Mouse (Mus musculus) ES-E14 (cell line): ENCODE results near the gene Nrg4. TPM values are rescaled to one million over a fixed set of nuclear protein-coding genes. Genes with fewer than 3 reads are reported as not detected.
"Not testable (repeated sequence)": the region's sequence is repeated elsewhere in the genome, so short reads cannot be mapped to it uniquely, and the experiment has no call there.

Source experiments
- DNase-seq: peaks from one replicate; pipeline ENCODE4 v3.0.0-alpha.2; 2013; ENCODE audit warnings: low read depth, low spot score
- H3K27ac ChIP-seq: 2 replicates; pipeline ENCODE4 v1.5.1; 2012; ENCODE audit warnings: low read depth, mild to moderate bottlenecking, low read length, moderate library complexity, mixed read lengths; ENCODE audit not compliant: poor library complexity, insufficient read depth, severe bottlenecking
- H3K36me3 ChIP-seq: 2 replicates; pipeline ENCODE4 v1.6.1; 2012; ENCODE audit warnings: mild to moderate bottlenecking, low read length, moderate library complexity, mixed read lengths; ENCODE audit not compliant: control insufficient read depth, poor library complexity, insufficient read depth, severe bottlenecking
- H3K4me1 ChIP-seq, 2 experiments: fragments of 150-350 bp in 1 of 2; sonication (generic) in 1 of 2; 2 replicates each; pipeline ENCODE4 v1.6.1; 2012; ENCODE audit warnings: low read length in 2 of 2, mild to moderate bottlenecking in 1 of 2, mixed read lengths in 1 of 2; ENCODE audit not compliant: control insufficient read depth in 2 of 2, insufficient read depth in 2 of 2, poor library complexity in 1 of 2
- H3K4me3 ChIP-seq, 2 experiments: fragments of 150-350 bp in 1 of 2; sonication (generic) in 1 of 2; 2 replicates each; pipeline ENCODE4 v1.5.1; 2012; ENCODE audit warnings: low read length in 2 of 2, low read depth in 1 of 2, mild to moderate bottlenecking in 1 of 2, mixed read lengths in 1 of 2; ENCODE audit not compliant: insufficient read depth in 1 of 2, poor library complexity in 1 of 2, severe bottlenecking in 1 of 2
- H3K9ac ChIP-seq: 2 replicates; pipeline ENCODE4 v1.6.1; 2012; ENCODE audit warnings: low read depth, mild to moderate bottlenecking, low read length, mixed read lengths; ENCODE audit not compliant: poor library complexity, insufficient read depth, severe bottlenecking
- H3K9me3 ChIP-seq: fragments of 150-350 bp; sonication (generic); 2 replicates; pipeline ENCODE4 v1.6.1; 2012; ENCODE audit warnings: low read depth, mild to moderate bottlenecking, low read length; ENCODE audit not compliant: control insufficient read depth, insufficient read depth
- CHD2 ChIP-seq: IDR thresholded peaks from 2 replicates; pipeline ENCODE4 v1.6.1; 2014; ENCODE audit warnings: mild to moderate bottlenecking, low read depth, low read length, inconsistent platforms
- HCFC1 ChIP-seq: IDR thresholded peaks from 2 replicates; pipeline ENCODE4 v1.6.1; 2012; ENCODE audit warnings: low read length, inconsistent platforms, borderline replicate concordance; ENCODE audit not compliant: insufficient read depth
- MAFK ChIP-seq: IDR thresholded peaks from 2 replicates; pipeline ENCODE4 v1.6.1; 2014; ENCODE audit warnings: mild to moderate bottlenecking, low read depth, low read length, inconsistent platforms; ENCODE audit not compliant: insufficient read depth
- ZC3H11A ChIP-seq: IDR thresholded peaks from 2 replicates; pipeline ENCODE4 v1.6.1; 2012; ENCODE audit warnings: low read depth, mild to moderate bottlenecking, inconsistent platforms, low read length, borderline replicate concordance
- ZNF384 ChIP-seq: IDR thresholded peaks from 2 replicates; pipeline ENCODE4 v1.6.1; 2012; ENCODE audit warnings: low read depth, low read length, inconsistent platforms
- in situ Hi-C, 2 experiments: fragments of 600-800 bp; cut with MboI; formaldehyde crosslinking; loops; one replicate each; pipeline ENCODE4 v1.15.1; 2025; ENCODE audit warnings: low sequenced_read_pairs in 2 of 2, inconsistent platforms in 1 of 2; ENCODE audit not compliant: unreplicated experiment in 2 of 2
- total RNA-seq: library from RNA; depleted of rRNA; stranded (reverse); fragments of 300-350 nt; gene quantifications from 2 replicates; pipeline ENCODE4 v1.2.3, GENCODE M21; 2012

Nrg4 gene
- total RNA-seq, 1 experiment, result 5.8 TPM

GRCm38 (mm10) chr9:55255056-55255455 lies 71.6 kb downstream of the Nrg4 start:
- in situ Hi-C loops, result no loop called here
- H3K4me1 ChIP-seq, result no peaks in the 10 kb centered on the region
- TF ChIP-seq CHD2 (no peak), ZC3H11A (no peak), ZNF384 (no peak), HCFC1 (no peak), MAFK (no peak)
- no peak overlapping the region for H3K4me3 ChIP-seq
- no peak overlapping the region for H3K27ac ChIP-seq
- H3K36me3 ChIP-seq, result no peaks in the 10 kb centered on the region
- DNase-seq, result no peak
- H3K9me3 ChIP-seq, result no peaks in the 10 kb centered on the region
- H3K9ac ChIP-seq, result no peak overlapping the region

- no peak overlapping the region for H3K4me3 ChIP-seq
- H3K4me1 ChIP-seq, result no peaks in the 10 kb centered on the region
- no peak overlapping the region for H3K27ac ChIP-seq
- no peaks in the 10 kb centered on the region for H3K36me3 ChIP-seq
- no peaks in the 10 kb centered on the region for H3K9me3 ChIP-seq
- no peak for DNase-seq
- H3K9ac ChIP-seq, result no peak overlapping the region
- TF ChIP-seq MAFK (no peak), HCFC1 (no peak)
- in situ Hi-C loops, result no loop called here
These were observed 72.8 kb downstream of the Nrg4 start for GRCm38 (mm10) chr9:55253849-55254248.

GRCm38 (mm10) chr9:55252097-55252496 lies 74.5 kb downstream of the Nrg4 start:
- H3K9me3 ChIP-seq, H3K36me3 ChIP-seq, H3K27ac ChIP-seq, H3K4me1 ChIP-seq, H3K4me3 ChIP-seq, H3K9ac ChIP-seq, DNase-seq, in situ Hi-C loops: not testable (repeated sequence)
- TF ChIP-seq ZC3H11A, result peak; percentile 66

- no peak overlapping the region for H3K4me3 ChIP-seq
- H3K9ac ChIP-seq, result no peak overlapping the region
- H3K9me3 ChIP-seq, result no peaks in the 10 kb centered on the region
- no peaks in the 10 kb centered on the region for H3K36me3 ChIP-seq
- in situ Hi-C loops, result no loop called here
- H3K4me1 ChIP-seq, result no peaks in the 10 kb centered on the region; a peak in 1 of 4 replicates
- no peak overlapping the region for H3K27ac ChIP-seq
- DNase-seq, result no peak
- no peak for TF ChIP-seq ZNF384
- TF ChIP-seq CHD2, result no peak
- TF ChIP-seq MAFK, result no peak
- TF ChIP-seq ZC3H11A, result no peak
- no peak for TF ChIP-seq HCFC1
These were observed 75.9 kb downstream of the Nrg4 start for GRCm38 (mm10) chr9:55250595-55251247.

- Histone ChIP-seq H3K9me3 (no peaks in the 10 kb centered on the region), H3K9ac (no peak overlapping the region), H3K36me3 (no peaks in the 10 kb centered on the region), H3K4me3 (no peak overlapping the region), H3K4me1 (no peaks in the 10 kb centered on the region; a peak in 1 of 4 replicates), H3K27ac (no peak overlapping the region)
- in situ Hi-C loops, result no loop called here
- TF ChIP-seq MAFK (no peak), CHD2 (no peak)
- DNase-seq, result no peak
These were observed 78.2 kb downstream of the Nrg4 start for GRCm38 (mm10) chr9:55248465-55248864.
